Mouse (Mus musculus) ovary, adult 18-20 months (tissue): ENCODE measurements around the gene Myh9.

Source experiments
- DNase-seq: peaks from one replicate; pipeline ENCODE4 v3.0.0; 2022; ENCODE audit warnings: low spot score, mixed read lengths

The Myh9 gene

DNA sequence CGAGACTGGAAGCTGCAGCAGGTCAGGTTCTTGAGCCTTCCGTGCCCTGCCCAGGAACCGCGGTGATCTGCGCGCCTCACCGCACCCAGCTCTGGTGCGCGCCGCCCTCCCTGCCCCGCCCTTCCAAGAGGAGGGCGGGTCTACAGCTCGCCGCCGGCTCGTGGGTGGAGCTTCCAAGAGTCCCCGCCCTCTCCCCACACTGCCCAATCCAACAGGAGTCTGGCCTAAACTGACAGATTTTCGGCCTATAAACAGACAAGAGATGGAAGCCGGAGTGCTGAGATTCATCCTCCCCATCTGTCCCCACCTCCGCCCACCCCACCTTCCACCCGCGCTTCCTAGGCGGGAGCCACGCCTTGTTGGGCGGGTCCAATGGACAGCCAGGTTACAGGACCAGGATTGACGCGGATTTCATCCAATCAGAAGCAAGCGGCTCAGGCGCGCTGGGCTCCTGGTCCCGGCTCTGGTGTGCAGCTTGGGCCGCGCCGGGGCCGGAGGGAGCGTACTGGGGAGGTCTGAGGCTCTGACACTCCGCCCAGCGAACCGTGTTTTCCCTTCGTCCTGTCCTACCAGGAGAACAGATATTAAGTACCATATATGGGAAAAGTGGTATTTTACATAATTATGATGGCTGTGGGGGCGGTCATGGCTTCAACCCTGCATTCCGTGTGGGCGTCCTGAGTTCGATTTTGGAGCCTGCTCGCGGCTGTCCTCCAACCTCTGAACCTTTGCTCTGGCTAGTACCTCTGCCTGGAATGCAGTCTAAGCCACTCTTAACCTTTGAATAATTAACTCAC is at the start of gene Myh9:
Gene Myh9, minus strand, starts transcription at position 129 of the 797 bp plus-strand sequence.
- DNase-seq = peak; percentile 100

DNA sequence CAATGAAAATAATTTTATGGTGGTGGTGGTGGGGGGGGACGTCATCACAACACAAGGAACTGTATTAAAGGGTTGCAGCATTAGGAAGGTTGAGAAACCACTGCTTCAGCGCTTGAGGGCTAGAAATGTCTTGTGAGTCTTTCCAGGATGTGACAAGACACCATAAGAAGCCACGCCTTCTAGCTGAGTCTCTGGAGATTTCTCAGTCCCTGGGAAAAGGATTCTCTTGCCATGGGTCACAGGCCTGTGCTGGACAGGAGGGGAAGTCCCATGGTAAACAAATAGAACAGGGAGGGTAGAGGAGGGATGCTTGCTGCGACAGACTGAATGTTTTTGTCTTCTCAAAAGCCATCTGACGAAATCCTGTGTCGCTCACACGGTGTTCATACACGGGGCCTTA is 49.8 kb upstream of the Myh9 start:
- DNase-seq = no peak

DNA sequence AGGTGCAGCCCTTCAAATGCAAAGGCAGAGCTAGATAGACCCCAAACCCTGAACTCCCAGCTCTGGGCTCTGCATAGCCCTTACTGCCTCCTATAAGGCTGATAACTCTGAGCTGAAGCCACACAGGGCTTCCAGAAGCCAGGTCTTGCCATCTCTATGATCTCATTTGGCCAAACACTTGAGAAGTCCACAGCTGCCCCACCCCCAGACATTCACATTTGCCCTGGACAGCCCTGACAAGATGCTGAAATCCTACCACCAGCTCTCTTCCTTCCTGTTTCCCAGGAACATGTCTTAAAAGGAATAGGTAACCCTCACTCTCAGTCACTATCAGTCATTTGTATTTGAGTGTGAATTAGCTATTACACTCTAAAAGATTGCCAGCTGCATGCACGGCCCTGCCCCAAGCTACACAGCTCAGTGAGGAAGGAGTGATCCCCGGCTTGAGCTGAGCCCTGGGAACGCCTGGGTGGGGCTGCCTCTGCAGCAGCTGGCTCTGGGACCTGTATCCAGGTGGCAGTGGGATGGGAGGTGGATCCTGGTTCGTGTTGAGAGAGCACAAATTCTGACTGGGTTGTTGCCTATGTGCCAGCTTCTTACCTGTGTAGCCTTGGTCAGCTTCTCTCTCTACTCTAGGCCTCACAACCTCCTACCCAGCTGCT is 47.9 kb upstream of the Myh9 start:
- no peak for DNase-seq

DNA sequence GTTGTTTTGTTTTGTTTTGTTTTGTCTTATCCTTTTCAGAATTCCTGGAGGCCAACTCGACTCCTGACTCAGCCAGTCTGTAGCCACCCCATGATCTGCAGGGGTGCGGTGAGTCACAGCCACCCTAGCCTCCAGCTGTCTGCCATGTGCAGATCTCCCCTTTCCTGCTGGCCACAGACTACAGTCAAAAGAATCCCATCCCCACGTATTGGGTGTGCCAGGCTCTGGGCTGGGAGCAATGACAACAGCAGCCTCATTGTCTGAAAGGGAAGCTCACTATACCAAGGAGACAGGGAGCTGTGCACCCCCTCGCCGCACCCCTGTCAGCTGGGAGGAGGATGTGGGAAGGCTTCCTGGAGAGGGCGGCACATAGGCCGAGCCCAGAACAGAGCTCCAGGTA is 46.3 kb upstream of the Myh9 start:
- DNase-seq = peak; percentile 65

DNA sequence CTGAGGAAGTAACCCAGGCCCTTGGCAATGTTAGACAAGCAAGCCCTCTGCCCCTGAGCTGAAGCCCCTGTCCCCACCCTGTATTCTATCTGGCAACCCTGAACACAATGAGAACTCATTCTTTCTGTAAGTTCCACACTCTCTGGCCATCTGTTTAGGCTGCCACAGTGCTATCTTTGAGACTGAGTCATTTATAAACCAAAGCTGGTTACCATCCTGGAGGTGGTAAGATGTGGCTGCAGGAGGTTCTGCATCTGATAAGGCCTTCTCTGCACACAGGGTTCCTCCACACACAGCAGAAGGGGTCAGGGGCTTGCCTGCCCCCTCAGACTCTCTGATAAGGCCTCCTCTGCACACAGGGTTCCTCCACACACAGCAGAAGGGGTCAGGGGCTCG is 45.1 kb upstream of the Myh9 start:
- DNase-seq = no peak

DNA sequence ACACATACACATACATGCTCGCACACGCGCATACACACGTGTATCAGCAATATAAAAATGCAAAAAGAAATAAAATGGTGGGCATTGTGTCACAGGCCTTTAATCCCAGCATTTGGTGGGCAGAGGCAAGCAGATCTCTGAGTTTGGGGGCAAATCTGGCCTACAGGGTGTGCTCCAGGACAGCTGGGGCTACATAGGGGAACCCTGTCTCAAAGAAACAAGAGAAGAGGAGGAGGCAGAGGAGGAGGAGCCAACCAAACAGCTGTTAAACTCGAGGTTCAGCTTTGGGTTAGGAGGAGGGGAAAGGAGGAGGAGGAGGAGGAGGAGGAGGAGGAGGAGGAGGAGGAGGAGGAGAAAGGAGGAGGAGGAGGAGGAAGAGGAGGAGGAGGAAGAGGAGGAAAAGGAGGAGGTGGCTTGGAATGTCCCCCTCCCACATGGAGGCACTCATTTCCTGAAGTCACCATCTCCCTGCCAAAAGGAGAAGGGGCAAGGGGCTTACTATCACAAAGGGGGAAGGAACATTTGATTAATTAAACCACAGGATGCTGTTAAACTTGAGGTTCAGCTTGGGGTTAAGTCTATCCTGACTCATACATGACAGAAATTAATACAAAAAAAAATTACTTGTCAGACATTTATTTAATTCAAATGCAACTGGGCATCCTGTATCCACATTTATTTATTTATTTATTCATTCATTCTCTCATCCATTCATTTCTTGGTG is 44.6 kb upstream of the Myh9 start:
- DNase-seq = no peak

DNA sequence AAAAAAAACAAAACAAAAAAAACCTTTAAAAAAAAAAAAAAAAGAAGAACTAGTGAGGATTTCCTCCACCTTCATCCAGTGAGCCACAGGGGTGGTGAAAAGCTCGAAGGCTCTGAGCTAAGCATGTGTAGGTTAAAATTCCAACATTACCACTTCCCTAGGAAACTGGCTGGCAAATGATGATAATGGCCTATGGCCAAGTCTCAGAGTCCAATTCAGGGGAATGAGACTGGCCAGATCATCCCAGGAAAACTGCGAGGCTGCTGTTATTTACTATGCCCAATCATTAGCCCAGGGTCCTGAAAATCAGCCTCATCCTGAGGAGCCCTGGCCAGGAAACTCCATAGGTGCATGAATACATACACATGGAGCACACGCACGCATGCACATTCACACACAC is 44.0 kb upstream of the Myh9 start:
- DNase-seq = no peak

DNA sequence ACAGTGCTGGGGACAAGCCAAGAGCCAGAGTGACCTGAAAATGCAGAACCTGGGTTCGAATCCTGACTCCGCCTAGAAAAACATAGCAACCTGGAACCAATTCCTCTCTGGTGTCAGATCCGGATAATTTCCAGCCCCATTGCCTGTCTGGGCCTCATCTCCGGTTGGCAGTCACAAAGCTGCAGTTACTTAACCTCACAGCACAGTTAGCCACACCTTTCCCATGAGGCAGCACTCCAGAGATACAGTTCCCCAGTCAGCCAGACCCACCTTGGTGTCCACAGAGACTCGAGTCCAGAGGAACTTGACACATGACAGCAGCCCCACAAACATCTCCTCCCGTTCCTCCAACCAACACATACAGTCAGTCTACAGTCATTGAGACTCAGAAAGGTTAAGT is 43.2 kb upstream of the Myh9 start:
- no peak for DNase-seq

DNA sequence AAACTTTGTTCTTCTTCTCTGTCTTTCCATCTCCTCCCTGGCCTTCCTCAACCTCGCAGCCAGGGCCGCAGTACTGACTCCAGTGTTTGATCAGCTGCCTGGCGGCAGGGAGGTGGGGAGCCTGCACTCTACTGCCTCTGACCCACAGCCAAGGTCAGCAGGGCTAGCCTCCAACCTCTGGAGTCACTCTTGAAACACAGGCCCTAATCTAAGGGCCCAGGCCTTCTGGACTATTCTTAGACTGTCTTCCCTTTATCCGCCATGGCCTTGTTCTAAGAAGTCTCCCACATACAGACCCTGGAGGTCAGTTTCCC is 41.7 kb upstream of the Myh9 start:
- DNase-seq = peak; percentile 31

DNA sequence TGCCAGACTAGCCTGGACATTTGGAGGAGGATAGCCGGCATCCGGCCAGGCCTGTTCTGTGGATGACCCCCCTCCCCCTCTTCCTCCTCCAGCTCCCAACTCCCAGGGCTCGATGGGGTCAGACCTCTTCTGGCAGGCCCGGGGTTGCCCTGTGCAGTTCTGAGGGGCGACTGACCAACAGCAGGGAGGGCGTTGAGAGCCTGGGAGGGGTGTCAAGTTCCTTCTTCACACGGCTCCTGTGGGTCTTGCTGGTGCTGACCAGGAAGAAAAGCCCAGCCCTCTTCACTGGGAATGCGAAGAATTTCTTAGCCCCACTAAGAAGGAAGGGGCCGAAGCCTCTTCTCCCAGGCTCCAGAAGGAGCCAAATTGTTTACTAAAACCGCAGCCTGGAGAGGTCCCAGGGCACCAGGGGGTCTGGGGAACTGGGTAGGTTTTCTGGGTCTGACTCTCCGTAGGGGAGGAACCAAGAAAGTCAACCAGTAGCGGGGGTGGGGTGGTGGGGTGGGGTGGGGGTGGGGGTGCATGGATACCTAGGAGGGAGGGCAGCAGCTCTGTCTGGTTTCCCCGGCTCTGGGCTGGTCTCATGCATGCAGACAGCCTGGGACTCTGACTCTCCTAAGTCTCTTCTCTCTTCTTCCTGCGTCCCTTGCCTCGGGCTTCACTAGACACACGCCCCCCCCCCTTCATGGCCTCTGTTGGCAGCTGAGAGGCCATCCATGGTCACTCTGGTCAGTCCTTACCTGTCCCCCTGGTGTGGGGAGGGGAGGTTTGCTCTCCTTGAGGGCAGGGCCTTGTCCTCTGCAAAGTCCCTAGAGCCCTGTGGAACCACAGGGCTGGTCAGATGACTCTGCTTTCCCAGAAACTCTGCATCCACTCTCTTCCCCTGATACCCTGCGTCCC is 41.1 kb upstream of the Myh9 start:
- no peak for DNase-seq

DNA sequence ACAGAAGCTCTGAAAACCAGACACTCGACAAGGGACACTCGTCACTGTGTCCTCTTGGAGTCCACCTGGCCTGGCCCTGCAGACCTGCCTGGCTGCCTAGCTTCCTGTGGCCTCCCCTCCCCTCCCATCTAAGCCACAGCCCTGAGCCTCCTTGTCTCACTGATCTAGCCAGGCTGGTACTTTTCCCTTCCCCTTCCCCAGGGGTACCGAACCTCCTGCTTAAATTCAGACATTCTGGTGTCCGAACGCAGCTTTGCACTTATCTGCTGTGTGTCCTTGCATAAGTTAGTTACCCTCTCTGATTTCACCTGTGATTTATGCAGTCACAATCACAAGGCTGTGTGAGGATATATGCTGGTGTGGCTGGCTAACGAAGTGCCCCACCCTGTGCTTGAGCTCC is 40.3 kb upstream of the Myh9 start:
- DNase-seq = no peak

DNA sequence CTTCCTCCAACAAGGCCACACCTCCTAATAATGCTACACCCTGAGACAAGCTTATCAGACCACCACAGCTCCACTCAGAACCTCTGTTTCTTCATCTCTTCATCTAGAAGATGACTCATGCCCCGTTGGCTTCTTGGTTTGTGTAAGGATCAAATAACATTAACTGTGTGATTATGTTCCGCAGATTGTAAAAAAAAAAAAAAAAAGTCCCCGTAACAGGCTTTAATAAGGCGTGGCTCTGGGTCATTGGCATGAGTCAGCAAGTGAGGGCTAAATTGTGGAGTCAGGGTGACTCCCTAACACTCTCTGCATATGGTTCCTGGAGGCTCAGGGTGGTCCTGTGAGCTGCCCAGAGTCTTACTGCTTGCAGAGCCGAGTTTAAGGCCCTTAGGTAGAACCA is 39.7 kb upstream of the Myh9 start:
- no peak for DNase-seq

DNA sequence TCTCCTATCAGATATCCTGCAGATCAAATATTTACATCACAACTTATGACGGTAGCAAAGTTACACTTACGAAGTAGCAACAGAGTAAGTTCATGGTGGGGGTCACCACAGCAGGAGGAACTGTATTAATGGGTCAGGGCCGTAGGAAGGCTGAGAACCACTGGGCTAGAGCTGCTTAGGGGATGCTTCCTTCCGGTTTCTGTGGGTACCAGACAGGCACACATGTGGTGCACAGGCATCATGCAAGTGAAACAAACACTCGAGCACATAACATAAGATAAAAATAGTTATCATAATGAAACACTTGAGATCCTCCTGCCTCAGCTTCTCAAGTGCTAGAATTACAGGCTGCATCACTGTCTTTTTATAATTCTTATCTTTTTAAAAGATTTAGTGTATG is 38.8 kb upstream of the Myh9 start:
- DNase-seq = no peak

DNA sequence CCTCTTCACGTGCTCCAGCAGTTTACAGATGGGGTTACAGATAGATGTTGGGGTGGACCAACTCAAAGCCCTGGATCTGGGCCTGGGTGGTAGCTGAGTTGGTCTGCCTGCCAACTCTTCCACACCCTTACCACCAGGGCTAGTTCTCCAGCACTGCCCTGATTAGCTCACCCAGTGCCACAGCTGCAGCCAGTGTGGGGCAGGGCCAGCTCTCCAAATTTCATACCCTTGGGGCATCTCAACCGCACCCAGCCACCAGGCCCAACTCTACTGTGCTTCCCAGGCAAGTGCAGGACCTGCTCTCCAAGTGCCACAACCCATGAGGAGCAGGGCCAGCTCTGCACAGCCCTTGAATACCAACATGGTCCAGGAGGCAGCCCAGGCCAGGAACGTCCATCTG is 37.8 kb upstream of the Myh9 start:
- no peak for DNase-seq

DNA sequence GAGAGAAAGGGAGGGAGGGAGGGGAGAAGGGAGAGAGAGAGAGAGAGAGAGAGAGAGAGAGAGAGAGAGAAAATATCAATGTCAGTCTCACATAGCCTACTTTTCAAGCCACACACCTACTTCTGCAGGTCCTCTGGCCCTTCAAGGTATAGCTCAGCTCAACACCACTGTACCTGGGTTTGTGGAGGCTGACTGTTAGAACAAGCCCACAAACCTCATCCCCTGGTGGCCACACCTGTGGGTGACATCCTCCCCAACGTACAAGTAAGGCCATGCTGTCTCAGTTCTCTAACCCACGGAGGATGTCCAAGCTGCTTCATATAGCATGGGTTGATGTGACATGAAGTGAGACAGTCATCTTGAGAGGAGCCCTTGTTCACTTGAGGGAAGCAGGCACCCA is 35.2 kb upstream of the Myh9 start:
- DNase-seq = no peak

DNA sequence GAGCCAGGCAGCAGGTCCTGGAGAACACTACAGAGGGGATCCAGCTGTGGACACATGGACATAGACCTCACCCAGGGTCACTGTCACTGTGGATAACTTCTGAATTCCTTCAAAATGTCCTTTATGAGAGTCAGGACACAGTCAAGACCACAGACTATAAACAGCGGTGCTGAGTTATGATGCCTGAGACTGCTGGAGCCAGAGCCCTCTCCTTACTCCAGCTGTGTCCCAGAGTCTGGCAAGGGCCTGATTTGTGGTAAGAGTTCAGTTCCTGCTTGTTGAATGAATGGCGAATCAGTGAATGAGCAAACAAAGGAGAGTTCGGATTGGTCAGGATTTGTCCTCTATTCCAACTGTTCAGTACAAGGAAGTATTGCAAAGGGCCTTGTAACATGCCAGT is 34.7 kb upstream of the Myh9 start:
- no peak for DNase-seq

DNA sequence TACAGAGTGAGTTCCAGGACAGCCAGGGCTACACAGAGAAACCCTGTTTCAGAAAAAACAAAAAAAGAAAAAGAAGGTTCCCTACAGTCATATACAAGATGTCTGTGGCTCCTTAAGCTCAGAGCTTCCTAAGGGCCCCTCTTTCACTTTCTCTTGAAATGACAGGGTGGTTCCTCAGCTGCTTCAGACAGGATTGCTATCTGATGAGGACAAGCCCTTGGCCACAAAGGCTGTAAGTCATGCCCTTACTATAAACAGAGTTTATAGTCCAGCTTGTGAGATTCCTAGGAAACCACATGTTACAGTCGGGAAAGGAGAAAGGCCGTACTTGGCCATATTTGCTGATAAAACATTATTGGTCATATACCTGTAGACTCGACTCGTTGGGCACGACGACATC is 34.0 kb upstream of the Myh9 start:
- DNase-seq = no peak

DNA sequence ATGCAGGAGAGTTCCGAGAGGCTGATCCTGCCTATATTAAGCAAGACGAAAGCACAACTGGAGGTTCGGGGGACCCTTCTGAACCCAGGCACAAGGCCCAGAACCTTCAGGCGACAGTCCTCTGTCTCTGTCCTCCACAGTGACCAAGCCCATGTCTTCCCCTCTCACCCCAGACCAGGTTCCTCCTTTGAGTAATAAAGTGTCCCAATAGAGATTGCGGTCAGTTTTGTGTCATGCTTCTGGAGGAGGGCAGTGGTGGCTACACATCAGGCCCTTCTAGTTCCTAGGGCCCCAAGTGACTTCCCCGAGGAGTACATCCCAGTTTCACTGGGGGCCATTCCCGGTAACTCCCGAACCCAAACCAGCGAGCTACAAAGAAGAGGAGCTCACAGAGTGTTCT is 32.8 kb upstream of the Myh9 start:
- DNase-seq = no peak

DNA sequence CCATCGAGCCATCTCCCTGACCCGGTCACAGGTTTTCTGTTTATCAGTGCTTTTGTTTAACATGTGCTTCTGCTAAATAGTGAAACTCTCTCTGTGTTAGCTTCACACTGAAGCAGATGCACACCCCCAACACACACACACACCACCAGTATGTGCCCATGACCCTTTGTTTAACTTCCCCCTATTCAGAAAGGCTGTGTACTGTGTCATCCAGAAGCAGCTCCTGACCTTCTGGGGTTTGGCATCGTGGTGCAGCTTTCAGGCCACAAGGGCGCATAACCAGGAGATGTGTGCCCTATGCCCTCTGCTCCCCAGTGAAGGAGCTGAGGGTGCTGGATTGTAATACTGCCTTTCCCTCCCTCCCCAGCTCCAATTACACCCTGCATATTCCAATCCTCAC is 32.3 kb upstream of the Myh9 start:
- no peak for DNase-seq

DNA sequence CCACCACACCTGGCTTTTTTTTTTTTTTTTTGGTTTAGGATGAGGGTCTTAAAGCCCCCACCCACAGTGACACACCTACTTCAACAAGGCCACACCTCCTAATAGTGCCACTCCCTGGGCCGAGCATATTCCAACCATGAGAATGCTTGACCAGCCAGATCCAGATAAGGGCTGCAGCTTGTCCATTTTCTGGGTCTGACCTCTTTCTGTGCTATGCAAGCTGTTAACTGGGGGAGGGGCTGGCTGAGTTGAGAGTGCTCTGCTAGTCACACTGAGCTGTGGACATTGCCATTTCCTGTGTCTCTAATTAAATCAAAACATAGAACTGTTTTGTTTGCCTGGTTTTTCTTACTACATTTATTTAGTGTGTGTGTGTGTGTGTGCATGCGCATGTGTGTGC is 31.6 kb upstream of the Myh9 start:
- DNase-seq = no peak

DNA sequence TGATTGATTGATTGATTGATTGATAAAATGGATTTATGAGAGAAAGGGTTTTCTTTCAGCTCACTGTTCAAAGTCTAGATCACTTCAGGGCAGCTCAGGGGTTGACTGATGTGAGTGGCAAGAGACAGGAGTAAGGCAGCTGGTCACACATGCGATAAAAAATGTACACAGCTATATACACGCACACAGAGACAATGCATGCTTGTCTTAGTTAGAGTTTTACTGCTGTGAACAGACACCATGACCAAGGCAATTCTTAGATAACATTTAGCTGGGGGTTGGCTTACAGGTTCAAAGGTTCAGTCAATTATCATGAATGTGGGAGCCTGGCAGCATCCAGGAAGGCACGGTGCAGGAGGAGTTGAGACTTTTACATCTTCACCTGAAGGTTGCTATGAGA is 31.0 kb upstream of the Myh9 start:
- DNase-seq = no peak

DNA sequence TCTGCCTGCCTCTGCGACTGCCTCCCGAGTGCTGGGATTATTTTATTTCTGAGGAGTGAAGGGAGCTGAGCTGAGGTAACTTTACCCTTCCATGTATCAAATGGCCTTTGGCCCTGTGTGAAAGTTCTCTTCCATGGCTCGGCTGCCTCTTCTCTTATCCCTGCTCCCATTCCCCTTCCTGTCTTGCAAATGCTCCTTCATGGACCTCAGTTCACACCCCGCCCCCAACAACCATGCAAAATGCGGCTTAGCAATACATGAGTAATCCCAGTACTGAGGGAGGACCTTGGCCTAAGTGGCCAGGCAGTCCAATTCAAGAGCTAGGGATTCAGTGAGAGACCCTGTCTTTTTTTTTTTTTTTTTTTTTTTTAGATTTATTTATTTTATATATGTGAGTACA is 26.4 kb upstream of the Myh9 start:
- DNase-seq = no peak
